Mouse (Mus musculus) kidney, embryonic 15.5 days (tissue): Measurements from ENCODE around the gene Bex6. TPM values are rescaled to one million over a fixed set of nuclear protein-coding genes. Genes with fewer than 3 reads are reported as not detected.

Source experiments
- ATAC-seq: fragments of 200-750 bp; cut with Nextera tagmentation; replicated peaks from 2 replicates; pipeline ENCODE4 v1.8.0; 2017; ENCODE audit warnings: moderate TSS enrichment; ENCODE audit not compliant: low FRiP score
- H3K27ac ChIP-seq: fragments of 300-500 bp; sonication (generic); 2 replicates; pipeline ENCODE4 v1.5.1; 2015; ENCODE audit warnings: mild to moderate bottlenecking, inconsistent platforms
- H3K27me3 ChIP-seq: fragments of 300-500 bp; sonication (generic); 2 replicates; pipeline ENCODE4 v1.6.1; 2015; ENCODE audit warnings: inconsistent platforms
- H3K36me3 ChIP-seq: fragments of 300-500 bp; sonication (generic); 2 replicates; pipeline ENCODE4 v1.6.1; 2015; ENCODE audit warnings: inconsistent platforms
- H3K4me1 ChIP-seq: fragments of 300-500 bp; sonication (generic); 2 replicates; pipeline ENCODE4 v1.6.1; 2015; ENCODE audit warnings: inconsistent platforms
- H3K4me2 ChIP-seq: fragments of 300-500 bp; sonication (generic); 2 replicates; pipeline ENCODE4 v1.6.1; 2015; ENCODE audit warnings: moderate library complexity, mild to moderate bottlenecking, inconsistent platforms
- H3K4me3 ChIP-seq: fragments of 300-500 bp; sonication (generic); replicated peaks from 2 replicates; pipeline ENCODE4 v1.5.1; 2015; ENCODE audit warnings: mild to moderate bottlenecking, inconsistent platforms
- H3K9ac ChIP-seq: fragments of 300-500 bp; sonication (generic); 2 replicates; pipeline ENCODE4 v1.6.1; 2015; ENCODE audit warnings: mild to moderate bottlenecking, inconsistent platforms
- H3K9me3 ChIP-seq: fragments of 300-500 bp; sonication (generic); replicated peaks from 2 replicates; pipeline ENCODE4 v1.6.1; 2016; ENCODE audit warnings: inconsistent platforms
- WGBS: fragments of 180-500 bp; shearing (Covaris S2); methylation state at CpG from one replicate; pipeline ENCODE4 v1.1.7; 2015; ENCODE audit warnings: mixed read lengths; 5-methylcytosine and 5-hydroxymethylcytosine counted together
- polyA plus RNA-seq: library from polyadenylated mRNA; unstranded; fragments of >200 nt; fragmentation: Nextera tagmentation; extraction: Ambion mirVana; gene quantifications from 2 replicates; pipeline ENCODE4 v1.2.1, GENCODE M21; 2015

Bex6 gene
- polyA plus RNA-seq, 1 experiment from 2014 or later, result not detected

DNA sequence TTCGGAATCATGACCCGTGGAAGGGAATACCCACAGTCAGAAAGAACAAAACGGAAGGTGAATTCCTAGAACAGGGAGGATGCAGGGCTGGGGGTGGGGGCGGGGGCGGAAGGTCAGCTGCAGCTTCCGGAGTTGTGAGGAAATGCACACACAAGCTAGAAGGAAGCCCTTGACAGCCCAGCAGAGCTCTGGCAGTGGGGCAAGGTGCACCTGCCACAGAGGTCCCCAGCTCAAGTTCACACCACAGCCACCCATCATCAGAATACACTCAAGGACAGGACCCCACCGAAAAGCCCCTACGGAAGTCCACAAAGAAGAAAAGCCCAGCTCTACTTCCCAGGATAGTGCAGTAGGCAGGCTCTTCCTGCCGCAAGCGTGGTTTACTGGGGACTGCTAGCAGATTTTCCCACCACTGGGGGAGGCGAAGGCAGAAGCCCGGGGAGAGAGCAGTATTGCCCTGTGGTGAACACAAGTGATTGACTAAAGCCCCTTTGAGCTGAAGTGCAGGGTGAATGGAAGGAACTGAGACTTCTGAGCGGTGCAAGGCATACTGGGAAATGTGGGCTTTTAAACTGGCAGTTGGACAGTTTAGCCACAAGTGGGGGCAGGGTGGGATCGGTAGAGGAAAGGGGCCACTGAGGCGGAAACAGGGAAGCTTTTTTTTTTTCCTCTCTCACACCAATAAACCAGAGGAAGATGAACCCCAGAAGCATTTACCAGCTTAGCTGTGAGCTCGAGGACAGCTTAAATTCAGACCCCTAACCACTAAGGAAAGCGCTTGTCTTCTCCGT, 2.5 kb upstream of the Bex6 start:
- 44% methylated on average over 18 of the region's 18 CpGs for WGBS
- Histone ChIP-seq H3K4me1 (peaks cover 19% of the 10 kb centered on the region), H3K27me3 (no peaks in the 10 kb centered on the region)

DNA sequence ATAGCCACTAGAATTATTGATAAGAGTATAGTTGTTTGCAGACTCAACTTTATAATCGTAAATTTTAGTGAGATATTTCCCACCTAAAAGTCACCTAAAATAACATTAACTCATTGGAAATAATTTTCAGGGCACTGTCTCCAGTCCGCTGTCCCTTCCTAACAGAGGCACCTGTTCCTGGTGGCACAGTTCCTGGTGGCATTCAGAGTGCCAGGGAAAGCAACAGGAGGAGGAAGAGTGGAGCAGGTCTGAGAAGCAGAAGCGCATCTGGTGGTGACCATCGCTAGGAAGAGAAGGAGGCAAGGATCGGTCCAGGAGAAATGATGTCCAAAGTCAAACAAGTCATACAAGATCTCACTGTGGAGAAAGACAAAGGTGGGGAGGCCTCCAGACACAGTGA, 6.4 kb downstream of the Bex6 start:
- Histone ChIP-seq H3K9ac (no peak overlapping the region), H3K36me3 (no peaks in the 10 kb centered on the region), H3K4me3 (no peak overlapping the region), H3K4me2 (no peak overlapping the region), H3K4me1 (no peaks in the 10 kb centered on the region), H3K9me3 (no peaks in the 10 kb centered on the region), H3K27ac (no peak overlapping the region), H3K27me3 (no peaks in the 10 kb centered on the region)
- ATAC-seq, result no peak
- 95% methylated on average over 5 of the region's 5 CpGs for WGBS

More for the DNA sequence above, 2.5 kb upstream of the Bex6 start:
- ATAC-seq, result peak; percentile 43; the same call in 1 of the 2 replicates
- H3K36me3 ChIP-seq, result no peaks in the 10 kb centered on the region
- peak overlapping the region; percentile 40 for H3K4me2 ChIP-seq
- H3K9ac ChIP-seq, result no peak overlapping the region
- peaks cover 2% of the 10 kb centered on the region; the same call in 1 of the 2 replicates for H3K9me3 ChIP-seq
- peak overlapping the region; percentile 85 for H3K27ac ChIP-seq
- no peak overlapping the region for H3K4me3 ChIP-seq

DNA sequence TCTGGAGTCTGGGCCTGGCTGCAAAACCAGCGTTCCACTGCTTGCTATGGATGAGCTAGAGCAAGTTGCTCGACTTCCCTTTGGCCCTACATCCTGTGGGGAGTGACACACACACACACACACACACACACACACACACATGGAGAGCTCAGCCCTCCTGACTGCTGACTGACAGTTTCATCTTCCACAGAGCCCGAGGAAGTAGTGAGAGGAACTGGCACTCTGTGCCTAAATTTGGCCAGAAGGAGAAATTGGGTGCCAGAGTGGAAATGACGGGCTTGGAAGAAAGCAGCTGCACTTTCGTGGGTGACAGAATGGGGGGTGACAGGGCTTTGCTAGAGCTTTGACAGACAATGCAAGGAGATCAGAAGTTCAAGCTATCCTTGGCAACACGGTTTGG, 9.5 kb downstream of the Bex6 start:
- Histone ChIP-seq H3K4me1 (no peaks in the 10 kb centered on the region), H3K4me3 (no peak overlapping the region), H3K9ac (no peak overlapping the region), H3K36me3 (no peaks in the 10 kb centered on the region), H3K4me2 (no peak overlapping the region), H3K27me3 (no peaks in the 10 kb centered on the region), H3K27ac (no peak overlapping the region), H3K9me3 (no peaks in the 10 kb centered on the region)
- ATAC-seq, result no peak
- WGBS, result 49% methylated on average over 6 of the region's 6 CpGs

DNA sequence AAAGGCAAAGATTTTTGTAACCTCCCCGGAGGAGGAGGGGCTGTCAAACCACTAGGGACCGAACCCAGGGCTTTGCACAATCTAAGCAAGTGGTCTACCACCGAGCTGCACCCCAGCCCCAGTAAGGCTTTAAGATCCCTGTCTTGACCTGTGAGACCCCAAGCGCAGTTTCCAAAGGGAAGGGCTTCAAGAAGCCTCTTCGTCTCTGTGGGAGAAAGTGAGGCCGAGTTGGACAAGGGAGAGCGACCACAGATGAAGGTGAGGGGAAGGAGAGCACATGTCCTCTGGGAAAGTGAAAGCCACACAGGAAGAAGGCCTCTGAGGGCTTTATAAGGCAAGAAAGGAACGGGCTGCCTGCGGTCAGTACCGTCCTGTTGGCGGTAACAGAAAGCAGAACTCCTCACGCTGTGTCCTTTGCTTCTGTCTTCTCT, 10.4 kb downstream of the Bex6 start:
- Histone ChIP-seq H3K9ac (no peak overlapping the region), H3K4me1 (no peaks in the 10 kb centered on the region), H3K27ac (no peak overlapping the region), H3K9me3 (no peaks in the 10 kb centered on the region), H3K36me3 (no peaks in the 10 kb centered on the region), H3K27me3 (no peaks in the 10 kb centered on the region), H3K4me3 (no peak overlapping the region), H3K4me2 (no peak overlapping the region)
- ATAC-seq, result no peak
- 61% methylated on average over 12 of the region's 12 CpGs for WGBS

DNA sequence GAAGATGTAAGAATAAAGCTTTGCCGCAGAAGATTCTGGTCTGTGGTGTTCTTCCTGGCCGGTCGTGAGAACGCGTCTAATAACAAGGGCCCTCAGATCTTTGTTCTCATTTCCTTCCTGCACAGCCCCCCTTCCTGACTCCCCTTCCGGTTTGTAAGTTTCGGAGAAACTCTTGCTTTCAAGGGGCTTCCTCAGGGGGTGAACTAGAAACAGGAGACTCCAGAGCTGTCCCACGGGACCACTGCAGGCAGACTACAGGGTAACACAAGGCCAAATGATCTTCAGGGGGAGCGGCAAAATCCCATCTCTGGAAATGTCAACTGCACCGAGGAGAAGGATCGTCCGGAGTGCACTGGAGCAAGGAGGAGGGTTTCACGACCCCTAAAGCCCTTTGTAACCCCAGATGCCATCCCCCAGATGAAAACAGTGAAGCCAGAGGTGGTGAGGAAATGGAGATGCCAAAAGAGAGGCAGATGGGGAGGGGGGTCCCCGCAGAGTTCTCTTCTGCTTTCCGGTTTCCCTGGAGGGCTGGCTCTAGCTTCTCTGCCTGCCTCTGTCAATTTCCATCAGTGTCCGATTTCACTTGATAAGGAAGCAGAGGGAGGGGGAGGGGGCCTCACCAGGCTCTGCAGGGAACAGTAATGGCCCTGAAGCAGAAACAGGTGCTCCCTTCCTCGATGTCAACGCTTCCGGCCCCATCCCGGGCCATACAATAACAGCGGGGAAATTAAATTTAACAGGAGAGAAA, 20.8 kb downstream of the Bex6 start:
- H3K27me3 ChIP-seq, result no peaks in the 10 kb centered on the region
- no peaks in the 10 kb centered on the region for H3K9me3 ChIP-seq
- no peaks in the 10 kb centered on the region for H3K36me3 ChIP-seq
- peak; percentile 82; the same call in 1 of the 2 replicates for ATAC-seq
- no peak overlapping the region for H3K9ac ChIP-seq
- H3K4me1 ChIP-seq, result peaks cover 12% of the 10 kb centered on the region
- WGBS, result 22% methylated on average over 21 of the region's 21 CpGs
- peak overlapping the region; percentile 57 for H3K4me2 ChIP-seq
- H3K27ac ChIP-seq, result peak overlapping the region; percentile 87
- H3K4me3 ChIP-seq, result peak overlapping the region; percentile 33

DNA sequence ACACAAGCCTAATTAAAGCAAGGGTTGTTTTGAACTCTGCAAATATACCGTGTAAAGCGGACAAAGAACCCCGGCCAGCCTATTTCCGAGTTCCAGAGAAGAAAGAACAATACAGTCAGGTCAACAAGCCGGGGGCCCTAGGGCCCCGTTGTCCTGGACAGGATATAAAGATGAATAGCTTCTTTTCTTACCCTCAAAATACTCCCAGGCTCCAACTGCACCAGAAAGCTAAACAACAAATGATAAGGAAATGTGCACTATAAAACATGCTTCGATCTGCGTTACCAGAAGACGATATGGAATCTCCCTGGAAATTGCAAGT, 21.3 kb downstream of the Bex6 start:
- Histone ChIP-seq H3K27me3 (no peaks in the 10 kb centered on the region), H3K4me1 (peaks cover 12% of the 10 kb centered on the region), H3K36me3 (no peaks in the 10 kb centered on the region), H3K4me3 (peak overlapping the region; percentile 33), H3K4me2 (peak overlapping the region; percentile 57), H3K27ac (peak overlapping the region; percentile 87), H3K9me3 (no peaks in the 10 kb centered on the region), H3K9ac (no peak overlapping the region)
- WGBS, result 30% methylated on average over 9 of the region's 9 CpGs
- peak; percentile 33; the same call in 1 of the 2 replicates for ATAC-seq

DNA sequence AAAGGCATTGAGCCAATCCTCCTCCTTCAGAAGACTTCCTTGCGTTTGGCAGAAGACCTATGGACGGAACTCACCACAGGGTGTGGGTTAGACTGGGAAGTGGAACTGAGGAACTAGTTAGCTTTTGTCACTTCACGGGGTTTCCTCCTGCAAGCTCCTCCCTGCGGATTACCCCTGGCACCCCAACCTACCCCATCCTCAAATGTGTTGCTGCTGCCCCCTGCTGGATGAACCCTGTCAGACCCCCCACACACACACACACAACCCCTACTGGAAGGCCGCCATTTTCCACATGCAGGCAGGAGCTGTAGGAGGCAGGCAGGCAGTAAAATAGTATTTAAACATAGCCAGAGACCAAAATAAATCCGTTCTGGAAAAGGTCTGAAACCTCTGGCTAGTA, 23.1 kb downstream of the Bex6 start:
- no peak for ATAC-seq
- H3K4me2 ChIP-seq, result no peak overlapping the region
- H3K4me3 ChIP-seq, result no peak overlapping the region
- no peak overlapping the region for H3K9ac ChIP-seq
- no peaks in the 10 kb centered on the region for H3K9me3 ChIP-seq
- WGBS, result 79% methylated on average over 6 of the region's 6 CpGs
- no peak overlapping the region for H3K27ac ChIP-seq
- H3K36me3 ChIP-seq, result no peaks in the 10 kb centered on the region
- H3K27me3 ChIP-seq, result no peaks in the 10 kb centered on the region
- peaks cover 12% of the 10 kb centered on the region for H3K4me1 ChIP-seq

DNA sequence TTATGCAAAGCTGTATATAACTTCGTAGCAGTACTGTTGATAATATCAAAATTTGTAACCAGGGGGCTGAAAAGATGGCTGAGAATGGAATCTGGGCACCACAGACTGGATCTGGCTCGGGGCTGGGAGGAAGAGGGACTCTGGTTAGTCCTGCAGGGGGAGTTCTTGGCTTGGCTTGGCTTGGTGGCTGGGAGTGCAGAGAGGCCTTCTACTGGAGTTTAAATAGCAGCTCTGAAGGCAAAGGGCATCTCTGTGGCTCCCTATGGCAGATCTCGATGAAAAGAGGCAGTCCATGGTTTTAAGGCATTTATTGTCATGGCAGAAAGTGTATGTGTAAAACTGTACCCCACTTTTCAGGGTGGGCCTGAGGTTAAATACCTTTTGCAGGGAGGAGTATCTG, 25.3 kb downstream of the Bex6 start:
- H3K27me3 ChIP-seq, result no peaks in the 10 kb centered on the region
- peaks cover 6% of the 10 kb centered on the region; the same call in 1 of the 2 replicates for H3K9me3 ChIP-seq
- H3K4me3 ChIP-seq, result no peak overlapping the region
- no peak overlapping the region for H3K4me2 ChIP-seq
- no peaks in the 10 kb centered on the region for H3K36me3 ChIP-seq
- no peak overlapping the region for H3K27ac ChIP-seq
- no peak overlapping the region for H3K9ac ChIP-seq
- WGBS, result 59% methylated on average over 3 of the region's 3 CpGs
- ATAC-seq, result no peak
- peaks cover 12% of the 10 kb centered on the region for H3K4me1 ChIP-seq

DNA sequence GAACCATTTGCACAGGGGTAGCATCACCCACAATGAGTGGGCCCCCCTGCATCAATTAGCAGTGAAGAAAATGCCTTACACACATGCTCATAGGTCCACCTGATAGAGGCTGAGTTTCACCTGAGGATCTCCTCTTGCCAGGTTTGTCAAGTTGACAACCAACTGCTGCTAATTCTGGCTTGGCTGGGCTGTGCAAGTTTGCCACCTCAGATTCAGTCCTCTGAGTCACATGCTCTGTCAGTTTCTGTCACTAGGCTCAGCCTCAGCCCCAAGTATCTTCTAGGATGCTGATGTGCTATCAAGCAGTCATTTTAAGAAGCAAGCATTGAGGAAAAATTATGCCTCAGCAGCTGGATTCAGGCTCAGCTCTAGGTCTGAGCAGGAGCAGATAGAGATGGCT, 34.5 kb downstream of the Bex6 start:
- no peaks in the 10 kb centered on the region for H3K27me3 ChIP-seq
- H3K4me3 ChIP-seq, result no peak overlapping the region
- no peak overlapping the region for H3K4me2 ChIP-seq
- H3K36me3 ChIP-seq, result no peaks in the 10 kb centered on the region
- H3K9me3 ChIP-seq, result peaks cover 9% of the 10 kb centered on the region; the same call in 1 of the 2 replicates
- H3K9ac ChIP-seq, result no peak overlapping the region
- no peaks in the 10 kb centered on the region for H3K4me1 ChIP-seq
- no peak for ATAC-seq
- no peak overlapping the region for H3K27ac ChIP-seq

DNA sequence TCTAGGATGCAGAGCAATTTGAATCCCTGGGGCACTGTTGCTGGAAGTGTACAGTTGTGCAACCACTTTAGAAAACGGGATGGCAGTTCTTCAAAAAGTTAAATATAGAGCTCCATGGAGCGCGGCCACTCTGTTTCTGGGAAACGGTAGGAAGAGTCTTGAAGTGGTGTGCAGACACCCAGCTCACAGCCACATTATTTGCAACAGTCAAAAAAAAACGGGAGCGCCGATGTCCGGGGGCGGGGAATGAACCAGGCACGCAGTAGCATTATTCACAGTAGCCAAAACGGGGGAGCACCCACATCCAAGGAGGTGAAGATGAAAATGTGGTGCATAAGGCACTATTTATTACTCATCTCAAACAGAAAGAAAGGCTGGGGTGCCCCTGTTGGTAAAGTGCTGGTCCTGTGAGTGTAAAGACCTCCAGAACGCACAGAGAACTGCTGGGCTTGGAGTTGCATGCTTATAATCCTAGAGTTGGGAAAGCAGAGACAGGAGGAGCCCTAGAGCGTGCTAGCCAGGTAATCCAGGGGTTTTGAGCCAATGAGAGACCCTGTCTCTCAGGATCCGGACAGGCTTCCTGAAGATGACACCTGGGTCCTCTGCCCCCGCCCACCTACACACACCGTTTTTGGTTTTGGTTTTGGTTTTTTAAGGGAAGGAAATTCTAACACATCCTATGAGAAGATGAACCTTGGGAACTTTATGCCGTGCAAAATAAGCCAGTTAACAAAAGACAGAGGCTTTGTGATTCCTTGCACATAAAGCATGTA, 35.4 kb downstream of the Bex6 start:
- H3K36me3 ChIP-seq, result no peaks in the 10 kb centered on the region
- 78% methylated on average over 17 of the region's 17 CpGs for WGBS
- no peak overlapping the region for H3K27ac ChIP-seq
- no peak overlapping the region for H3K4me2 ChIP-seq
- H3K4me1 ChIP-seq, result no peaks in the 10 kb centered on the region
- no peaks in the 10 kb centered on the region for H3K27me3 ChIP-seq
- H3K9me3 ChIP-seq, result peaks cover 3% of the 10 kb centered on the region; the same call in 1 of the 2 replicates
- H3K4me3 ChIP-seq, result no peak overlapping the region
- H3K9ac ChIP-seq, result no peak overlapping the region
- ATAC-seq, result no peak

DNA sequence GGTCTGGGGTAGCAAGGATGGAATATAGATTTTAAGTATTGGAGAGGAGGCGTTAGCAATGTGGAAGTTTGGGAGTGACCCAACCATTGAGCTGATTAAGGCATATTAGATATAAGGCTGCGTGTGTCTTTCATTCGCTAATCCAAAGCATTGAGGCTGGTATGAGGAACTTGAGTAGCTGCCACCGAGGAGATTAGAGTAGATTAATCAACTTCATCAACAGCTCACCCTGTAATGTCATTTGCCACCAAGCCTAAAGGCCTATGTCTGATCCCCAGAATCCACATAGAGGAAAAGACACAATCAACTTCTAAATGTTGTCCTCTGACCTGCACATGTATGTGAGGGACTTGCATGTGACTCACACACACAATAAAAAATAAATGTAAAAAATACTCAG, 42.2 kb downstream of the Bex6 start:
- Histone ChIP-seq H3K4me1 (no peaks in the 10 kb centered on the region), H3K4me3 (no peak overlapping the region), H3K36me3 (no peaks in the 10 kb centered on the region), H3K27me3 (no peaks in the 10 kb centered on the region), H3K27ac (no peak overlapping the region), H3K9me3 (no peaks in the 10 kb centered on the region), H3K9ac (no peak overlapping the region), H3K4me2 (no peak overlapping the region)
- ATAC-seq, result no peak
- 86% methylated on average over 4 of the region's 4 CpGs for WGBS

DNA sequence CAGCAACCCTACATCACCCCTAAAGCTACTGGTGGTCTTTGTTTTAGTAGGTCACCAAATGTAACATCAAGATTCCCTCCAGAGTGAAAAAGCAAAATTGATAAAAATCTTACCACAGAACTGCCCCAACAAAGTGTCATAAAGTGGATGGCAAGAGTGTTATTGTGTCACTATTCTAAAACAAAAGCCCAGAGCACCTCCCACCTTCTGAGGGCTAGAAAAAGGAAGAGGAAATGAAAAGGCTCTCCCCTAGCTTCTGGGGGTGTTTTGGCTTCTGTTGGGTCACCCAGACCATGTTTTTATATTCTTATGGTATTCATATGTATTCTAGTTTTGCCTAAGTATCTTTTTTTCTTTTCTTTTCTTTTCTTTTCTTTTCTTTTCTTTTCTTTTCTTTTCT, 42.8 kb downstream of the Bex6 start:
- Histone ChIP-seq H3K36me3 (no peaks in the 10 kb centered on the region), H3K9ac (no peak overlapping the region), H3K4me2 (no peak overlapping the region), H3K4me3 (no peak overlapping the region), H3K9me3 (no peaks in the 10 kb centered on the region), H3K27me3 (no peaks in the 10 kb centered on the region), H3K27ac (no peak overlapping the region), H3K4me1 (no peaks in the 10 kb centered on the region)
- ATAC-seq, result no peak
